14 mouse cellular contexts compared by ENCODE assay signal in the genomic region with DNA sequence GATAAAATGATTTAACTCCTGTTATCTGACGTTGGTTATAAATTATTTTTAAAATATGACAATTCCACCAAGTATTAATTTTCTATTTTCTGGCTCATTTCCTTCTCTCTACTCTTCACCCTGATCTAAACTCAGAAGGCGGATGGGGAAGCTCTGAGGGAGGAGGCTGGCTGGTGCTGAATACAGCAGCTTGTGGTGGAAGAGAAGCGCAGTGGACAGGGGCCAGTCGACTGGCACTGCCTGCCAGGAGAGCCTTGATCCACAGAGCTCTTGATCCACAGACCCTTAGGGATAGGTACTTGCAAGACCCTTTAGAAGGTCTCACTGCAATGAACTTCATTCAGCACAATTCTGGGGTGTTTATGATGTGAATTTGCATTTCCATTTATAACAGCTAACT.
"Had no signal": no experiment of that assay in that cellular context is flagged by ENCODE, and none has a peak within 500 bp of the region (broad histone marks: within the 10 kb centered on the region; RNA-seq: fewer than 3 reads in every experiment).

No protein-coding gene starts in this region.

- DNase-seq: left cerebral cortex, postnatal 4 days; liver, embryonic 13.5 days; liver, postnatal 0 days; lung, adult 18-20 months; lung, adult 2 months; lung, embryonic 14.5 days; lung, postnatal 10 days; lung, postnatal 14 days; lung, postnatal 36 days; lung, postnatal 4 days had no signal

- ATAC-seq: liver, embryonic 12.5 days; liver, postnatal 0 days; lung, postnatal 0 days; midbrain, embryonic 15.5 days; midbrain, embryonic 16.5 days had no signal
